Mouse (Mus musculus) liver, adult 2 months (tissue): ENCODE data around the gene Mtch1.

Experiments used
- CTCF ChIP-seq: fragments of 200-500 bp; IDR thresholded peaks from 2 replicates; pipeline ENCODE4 v1.5.1; 2011; ENCODE audit warnings: low read depth, low read length, control low read depth
- POLR2A ChIP-seq: fragments of 200-500 bp; IDR thresholded peaks from 2 replicates; pipeline ENCODE4 v1.6.1; 2011; ENCODE audit warnings: low read length, control low read depth; ENCODE audit not compliant: insufficient read depth; ENCODE audit errors: extremely low read depth

DNA sequence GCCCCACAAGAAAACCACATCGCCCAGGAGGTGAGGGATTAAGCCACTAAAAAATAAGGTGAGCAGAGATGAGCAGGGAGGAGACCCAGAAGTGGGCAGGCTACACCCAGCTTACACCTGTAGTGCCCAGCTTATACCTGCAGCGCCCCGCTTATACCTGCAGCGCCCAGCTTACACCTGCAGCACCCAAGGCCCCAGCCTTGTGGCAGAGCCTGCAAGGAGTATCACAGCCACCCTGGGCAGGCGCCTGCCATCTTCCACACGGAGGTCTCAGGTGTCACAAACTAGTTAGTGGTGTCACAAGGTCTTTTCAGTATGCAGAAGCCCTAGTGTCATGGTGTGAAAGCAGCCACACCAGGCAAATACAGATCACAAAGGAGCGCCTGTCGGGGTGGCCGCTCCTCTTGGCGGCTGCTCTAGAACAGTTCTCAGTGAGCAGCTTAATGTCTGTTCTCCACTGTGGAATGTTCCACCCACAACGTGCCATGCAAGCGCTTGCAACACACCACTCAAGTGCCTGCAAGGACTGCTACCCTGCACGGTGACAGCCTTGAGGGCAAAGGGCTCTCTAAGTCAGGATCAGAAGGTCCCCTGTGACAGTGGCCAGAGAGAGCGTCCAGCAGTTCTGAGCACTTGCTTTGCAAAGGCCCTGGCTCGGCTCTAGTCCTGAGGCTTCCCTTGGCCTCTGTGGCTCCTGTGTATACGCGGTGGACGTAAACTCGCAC lies 11.3 kb downstream of the Mtch1 start:
- TF ChIP-seq CTCF (no peak), POLR2A (no peak)
